In the genomic region with DNA sequence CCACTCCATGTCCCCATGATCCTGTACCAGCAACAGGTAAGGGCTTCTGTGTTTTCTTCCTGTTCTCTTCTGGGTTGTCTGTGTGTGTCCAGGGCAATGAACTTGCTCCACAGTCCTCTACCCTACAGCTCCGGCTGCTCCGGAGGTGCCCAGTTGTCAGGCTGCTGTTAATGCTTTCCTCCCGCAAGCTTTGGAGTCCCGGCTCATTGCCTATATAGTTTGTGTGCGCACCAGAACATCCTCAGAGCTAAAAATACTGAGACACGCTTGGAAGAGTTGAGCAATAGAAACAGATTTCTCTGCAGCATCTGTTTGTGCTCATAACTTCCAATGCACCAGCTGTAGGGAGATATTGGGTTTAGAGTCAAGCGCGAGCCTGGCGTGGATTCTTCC, we compare ENCODE assay signal across 8 mouse cellular contexts. TPM values are rescaled to one million over a fixed set of nuclear protein-coding genes. Genes with fewer than 3 reads are reported as not detected.
A peak's percentile ranks its signal among the peaks of the same experiment; 100 is the strongest.
DNase-seq lines count a peak whose midpoint lies in the region; ATAC-seq lines count a peak whose summit lies in the region.

No protein-coding gene starts in this region.

- H3K9me3 ChIP-seq in neural tube, embryonic 11.5 days (ENCODE audit: control insufficient read depth, low read length): no peaks in the 10 kb centered on the region
- no peaks in the 10 kb centered on the region for H3K9me3 ChIP-seq in hindbrain, embryonic 15.5 days
- no peaks in the 10 kb centered on the region for H3K9me3 ChIP-seq in midbrain, embryonic 12.5 days

- no peak overlapping the region for H3K27ac ChIP-seq in neural tube, embryonic 11.5 days (ENCODE audit: low read depth, low read length)
- H3K27ac ChIP-seq in hindbrain, embryonic 15.5 days (replicated peaks): peak overlapping the region; percentile 43
- H3K27ac ChIP-seq in midbrain, embryonic 12.5 days (replicated peaks): no peak overlapping the region

- H3K36me3 ChIP-seq in neural tube, embryonic 11.5 days (ENCODE audit: control insufficient read depth, insufficient read depth, low read length): no peaks in the 10 kb centered on the region
- no peaks in the 10 kb centered on the region for H3K36me3 ChIP-seq in hindbrain, embryonic 15.5 days
- no peaks in the 10 kb centered on the region for H3K36me3 ChIP-seq in midbrain, embryonic 12.5 days

- ATAC-seq in neural tube, embryonic 11.5 days (ENCODE audit: insufficient read depth, low FRiP score, low TSS enrichment): peak; percentile 65
- peak; percentile 83 for ATAC-seq in hindbrain, embryonic 15.5 days (ENCODE audit: low FRiP score, low read depth)
- peak; percentile 75 for ATAC-seq in midbrain, embryonic 12.5 days (ENCODE audit: low FRiP score, low read depth)
- no peak for ATAC-seq in inflammation-experienced regulatory T-cells, adult 6 months

- peak; percentile 24 for DNase-seq in adrenal gland, postnatal 14 days
- no peak for DNase-seq in adrenal gland, postnatal 36 days
- no peak for DNase-seq in neural tube, embryonic 11.5 days (ENCODE audit: low spot score)
- DNase-seq in neural tube, embryonic 10.5 days (ENCODE audit: extremely low spot score, low spot score): no peak
- DNase-seq in ovary, adult 18-20 months (ENCODE audit: low spot score): no peak

- peak overlapping the region; percentile 55 for H3K4me3 ChIP-seq in neural tube, embryonic 11.5 days (ENCODE audit: low read depth, low read length)
- peak overlapping the region; percentile 74 for H3K4me3 ChIP-seq in hindbrain, embryonic 15.5 days
- H3K4me3 ChIP-seq in midbrain, embryonic 12.5 days: peak overlapping the region; percentile 62

- peak overlapping the region; percentile 99 for H3K4me2 ChIP-seq in neural tube, embryonic 11.5 days (ENCODE audit: low read depth)
- peak overlapping the region; percentile 97 for H3K4me2 ChIP-seq in hindbrain, embryonic 15.5 days
- peak overlapping the region; percentile 89 for H3K4me2 ChIP-seq in midbrain, embryonic 12.5 days (replicated peaks)

- 1% methylated on average over 9 of the region's 9 CpGs for WGBS in neural tube, embryonic 11.5 days
- WGBS in hindbrain, embryonic 15.5 days: 1% methylated on average over 9 of the region's 9 CpGs
- WGBS in midbrain, embryonic 12.5 days: 2% methylated on average over 9 of the region's 9 CpGs

- H3K9ac ChIP-seq in neural tube, embryonic 11.5 days (ENCODE audit: low read length): peak overlapping the region; percentile 8; the same call in 1 of the 2 replicates
- H3K9ac ChIP-seq in hindbrain, embryonic 15.5 days: peak overlapping the region; percentile 37
- peak overlapping the region; percentile 43 for H3K9ac ChIP-seq in midbrain, embryonic 12.5 days (replicated peaks)

- no peaks in the 10 kb centered on the region for H3K4me1 ChIP-seq in neural tube, embryonic 11.5 days (ENCODE audit: control insufficient read depth, insufficient read depth, low read length)
- peaks cover 29% of the 10 kb centered on the region for H3K4me1 ChIP-seq in hindbrain, embryonic 15.5 days (replicated peaks)
- H3K4me1 ChIP-seq in midbrain, embryonic 12.5 days: peaks cover 5% of the 10 kb centered on the region

- no peaks in the 10 kb centered on the region for H3K27me3 ChIP-seq in neural tube, embryonic 11.5 days (ENCODE audit: control insufficient read depth, insufficient read depth, low read length)
- 0 out of 2 replicates have a peak, but pooled peaks cover 6% of the 10 kb centered on the region for H3K27me3 ChIP-seq in hindbrain, embryonic 15.5 days
- H3K27me3 ChIP-seq in midbrain, embryonic 12.5 days: peaks cover 14% of the 10 kb centered on the region

RNA-seq across cellular contexts. Expression of gene Kcnj2, which starts 0.3 kb away (rescaled TPM):
- total RNA-seq in adrenal gland, postnatal 14 days (2021): 7.5 and 7.8 TPM in 2 replicates
- total RNA-seq in adrenal gland, postnatal 36 days (2021): 10 to 100 TPM in 1 of 2 experiments, 1 to 10 TPM in 1; 8.4 to 12.5 TPM
- polyA plus RNA-seq in neural tube, embryonic 11.5 days (2014; fragmentation: Nextera tagmentation; extraction: Ambion mirVana): 0.23 and 0.24 TPM in 2 replicates
- polyA plus RNA-seq in hindbrain, embryonic 15.5 days (2015; fragmentation: Nextera tagmentation; extraction: Ambion mirVana): 0.98 and 1.3 TPM in 2 replicates
- polyA plus RNA-seq in midbrain, embryonic 12.5 days (2016; fragmentation: Nextera tagmentation; extraction: Ambion mirVana): 1.1 and 1.2 TPM in 2 replicates
- polyA plus RNA-seq in inflammation-experienced regulatory T-cells, adult 6 months (2017; shearing (Covaris generic)): not detected
